In the genomic region with DNA sequence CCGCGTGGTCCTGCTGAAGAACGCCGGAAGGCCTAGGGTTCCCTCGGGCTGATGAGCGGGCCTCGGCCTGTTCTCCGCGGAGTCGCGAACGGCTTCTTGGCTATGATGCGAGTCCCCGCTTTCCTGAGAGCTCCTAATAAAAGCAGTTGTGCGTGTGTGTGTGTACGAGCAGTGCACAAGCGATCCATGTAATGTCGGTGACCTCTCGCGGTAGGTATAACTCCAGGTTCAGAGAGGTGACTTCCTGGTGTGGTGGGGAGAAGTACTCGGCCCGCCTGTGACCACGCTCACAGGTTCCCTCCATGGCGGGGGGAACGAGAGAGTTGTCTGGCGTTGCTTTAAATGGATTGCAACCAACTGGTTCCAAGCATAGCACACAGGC, we compare ENCODE assay signal across 8 mouse cellular contexts. TPM values are rescaled to one million over a fixed set of nuclear protein-coding genes. Genes with fewer than 3 reads are reported as not detected.
DNase-seq lines count a peak whose midpoint lies in the region; ATAC-seq and TF ChIP-seq lines count a peak whose summit lies in the region.

No protein-coding gene starts in this region.

- H3K36me3 ChIP-seq in kidney, postnatal 0 days (ENCODE audit: insufficient read depth, low read length), result peaks cover 24% of the 10 kb centered on the region
- peaks cover 21% of the 10 kb centered on the region for H3K36me3 ChIP-seq in hindbrain, embryonic 16.5 days (ENCODE audit: control insufficient read depth, insufficient read depth, low read length)
- peaks cover 18% of the 10 kb centered on the region; the same call in 1 of the 2 replicates for H3K36me3 ChIP-seq in midbrain, embryonic 11.5 days (ENCODE audit: control insufficient read depth, insufficient read depth, low read length)

- peak overlapping the region; percentile 68 for H3K4me2 ChIP-seq in kidney, postnatal 0 days (ENCODE audit: low read length)
- H3K4me2 ChIP-seq in hindbrain, embryonic 16.5 days (ENCODE audit: low read length), result peak overlapping the region; percentile 90
- H3K4me2 ChIP-seq in midbrain, embryonic 11.5 days, result peak overlapping the region; percentile 82

- WGBS in kidney, postnatal 0 days, result 0% methylated on average over 24 of the region's 26 CpGs
- 0% methylated on average over 26 of the region's 26 CpGs for WGBS in hindbrain, embryonic 16.5 days
- WGBS in midbrain, embryonic 11.5 days, result under 1% methylated on average over 26 of the region's 26 CpGs

- peak overlapping the region; percentile 81 for H3K9ac ChIP-seq in kidney, postnatal 0 days (ENCODE audit: low read depth, low read length)
- H3K9ac ChIP-seq in hindbrain, embryonic 16.5 days (ENCODE audit: low read depth, low read length), result peak overlapping the region; percentile 88
- H3K9ac ChIP-seq in midbrain, embryonic 11.5 days (ENCODE audit: low read length), result peak overlapping the region; percentile 93

- peak; percentile 9 for ATAC-seq in kidney, postnatal 0 days (replicated peaks; ENCODE audit: low FRiP score, low read depth)
- no peak; the same call in 1 of the 2 replicates for ATAC-seq in hindbrain, embryonic 16.5 days
- no peak for ATAC-seq in midbrain, embryonic 11.5 days (ENCODE audit: low FRiP score)

- H3K27ac ChIP-seq in kidney, postnatal 0 days, result peak overlapping the region; percentile 88
- no peak overlapping the region for H3K27ac ChIP-seq in brown adipose tissue, adult 24 weeks (replicated peaks; ENCODE audit: low read depth, low read length)
- H3K27ac ChIP-seq in hindbrain, embryonic 16.5 days (ENCODE audit: low read depth, low read length), result peak overlapping the region; percentile 85
- peak overlapping the region; percentile 50; the same call in 1 of the 2 replicates for H3K27ac ChIP-seq in midbrain, embryonic 11.5 days (ENCODE audit: low read depth, low read length)

- peak; percentile 50 for DNase-seq in kidney, postnatal 0 days (ENCODE audit: low spot score)
- no peak for DNase-seq in kidney, postnatal 10 days
- no peak for DNase-seq in midbrain, embryonic 11.5 days (ENCODE audit: low spot score, missing footprints)
- no peak for DNase-seq in adrenal gland, postnatal 25 days
- no peak for DNase-seq in natural killer cell, adult 2 months (ENCODE audit: low spot score in 2 of 2)
- no peak for DNase-seq in thymus, postnatal 25 days

- H3K4me3 ChIP-seq in kidney, postnatal 0 days (replicated peaks; ENCODE audit: low read depth, low read length), result peak overlapping the region; percentile 78
- peak overlapping the region; percentile 80 for H3K4me3 ChIP-seq in brown adipose tissue, adult 24 weeks (ENCODE audit: insufficient read depth, low read depth, low read length)
- H3K4me3 ChIP-seq in hindbrain, embryonic 16.5 days (ENCODE audit: low read length), result peak overlapping the region; percentile 82
- H3K4me3 ChIP-seq in midbrain, embryonic 11.5 days (ENCODE audit: low read depth, low read length), result peak overlapping the region; percentile 94

- no peaks in the 10 kb centered on the region for H3K9me3 ChIP-seq in kidney, postnatal 0 days (replicated peaks; ENCODE audit: low read length)
- H3K9me3 ChIP-seq in hindbrain, embryonic 16.5 days (ENCODE audit: control insufficient read depth, low read length), result no peaks in the 10 kb centered on the region
- no peaks in the 10 kb centered on the region for H3K9me3 ChIP-seq in midbrain, embryonic 11.5 days (ENCODE audit: control insufficient read depth, low read length)

- no peaks in the 10 kb centered on the region for H3K27me3 ChIP-seq in kidney, postnatal 0 days (ENCODE audit: insufficient read depth, low read length)
- no peaks in the 10 kb centered on the region for H3K27me3 ChIP-seq in hindbrain, embryonic 16.5 days (replicated peaks; ENCODE audit: control insufficient read depth, insufficient read depth, low read length)
- H3K27me3 ChIP-seq in midbrain, embryonic 11.5 days (ENCODE audit: control insufficient read depth, insufficient read depth, low read length), result no peaks in the 10 kb centered on the region

- TF ChIP-seq CTCF in kidney, postnatal 0 days (IDR thresholded peaks at IDR 0.05; ENCODE audit: low read depth), result no peak

- no peaks in the 10 kb centered on the region; the same call in 1 of the 2 replicates for H3K4me1 ChIP-seq in kidney, postnatal 0 days (replicated peaks; ENCODE audit: insufficient read depth, low read length)
- peaks cover 7% of the 10 kb centered on the region for H3K4me1 ChIP-seq in brown adipose tissue, adult 24 weeks (ENCODE audit: control insufficient read depth, insufficient read depth, insufficient read length, low read length)
- peaks cover 21% of the 10 kb centered on the region for H3K4me1 ChIP-seq in hindbrain, embryonic 16.5 days (ENCODE audit: control insufficient read depth, insufficient read depth, low read depth, low read length)
- H3K4me1 ChIP-seq in midbrain, embryonic 11.5 days (ENCODE audit: control insufficient read depth, insufficient read depth, low read length), result peaks cover 15% of the 10 kb centered on the region

RNA-seq across cellular contexts. Expression of a gene that starts 0.6 kb away (rescaled TPM):
- 295 and 332 TPM in 2 replicates for polyA plus RNA-seq in kidney, postnatal 0 days (2015; fragmentation: Nextera tagmentation; extraction: Ambion mirVana)
- polyA plus RNA-seq in brown adipose tissue, adult 24 weeks (2012; ENCODE audit: insufficient read depth, insufficient read length, missing spikeins), result 88.2 and 112 TPM in 2 replicates
- polyA plus RNA-seq in hindbrain, embryonic 16.5 days (2015; fragmentation: Nextera tagmentation; extraction: Ambion mirVana), result 205 and 214 TPM in 2 replicates
- polyA plus RNA-seq in midbrain, embryonic 11.5 days (2014; fragmentation: Nextera tagmentation; extraction: Ambion mirVana), result 339 and 375 TPM in 2 replicates
- 238 and 311 TPM in 2 replicates for total RNA-seq in adrenal gland, postnatal 25 days (2021)

RNA-seq across cellular contexts. Expression of a gene that starts 57.2 kb away (rescaled TPM):
- polyA plus RNA-seq in kidney, postnatal 0 days (2015; fragmentation: Nextera tagmentation; extraction: Ambion mirVana), result 10.3 and 10.8 TPM in 2 replicates
- not detected in 2 replicates for polyA plus RNA-seq in brown adipose tissue, adult 24 weeks (2012; ENCODE audit: insufficient read depth, insufficient read length, missing spikeins)
- polyA plus RNA-seq in hindbrain, embryonic 16.5 days (2015; fragmentation: Nextera tagmentation; extraction: Ambion mirVana), result 9.9 and 10.6 TPM in 2 replicates
- polyA plus RNA-seq in midbrain, embryonic 11.5 days (2014; fragmentation: Nextera tagmentation; extraction: Ambion mirVana), result 2.0 and 2.5 TPM in 2 replicates
- 0.12 TPM in 1 of 2 replicates, not detected in the other for total RNA-seq in adrenal gland, postnatal 25 days (2021)
